Mouse (Mus musculus) CH12.LX (cell line): ENCODE data around the gene Cdsn. TPM values are rescaled to one million over a fixed set of nuclear protein-coding genes. Genes with fewer than 3 reads are reported as not detected.

Experiments
- DNase-seq: peaks from one replicate; pipeline ENCODE4 v3.0.0-alpha.2; 2013; ENCODE audit errors: extremely low read depth
- H3K27ac ChIP-seq: 2 replicates; pipeline ENCODE4 v1.5.1; 2012; ENCODE audit warnings: low read depth, mild to moderate bottlenecking, control low read depth, moderate library complexity; ENCODE audit not compliant: insufficient read depth
- H3K27me3 ChIP-seq: replicated peaks from 2 replicates; pipeline ENCODE3; 2012; ENCODE audit warnings: inconsistent platforms
- H3K36me3 ChIP-seq, 2 experiments: replicated peaks in 1 of 2; 2 replicates each; pipeline versions ENCODE3 to v1.6.1; 2012; ENCODE audit warnings: inconsistent platforms in 1 of 2, low read length in 1 of 2, mild to moderate bottlenecking in 1 of 2, mixed read lengths in 1 of 2, moderate library complexity in 1 of 2; ENCODE audit not compliant: control insufficient read depth in 1 of 2, insufficient read depth in 1 of 2
- H3K4me1 ChIP-seq, 2 experiments: 2 replicates each; pipeline ENCODE4 v1.6.1; 2012; ENCODE audit warnings: inconsistent platforms in 1 of 2, moderate library complexity in 1 of 2; ENCODE audit not compliant: insufficient read depth in 2 of 2, control insufficient read depth in 1 of 2
- H3K4me2 ChIP-seq: 2 replicates; pipeline ENCODE4 v1.6.1; 2012; ENCODE audit warnings: low read depth, mild to moderate bottlenecking, control low read depth; ENCODE audit not compliant: poor library complexity, insufficient read depth, severe bottlenecking
- H3K4me3 ChIP-seq, 3 experiments: fragments of 150-350 bp in 1 of 3; sonication (generic) in 1 of 3; replicated peaks in 1 of 3; 2 replicates each; pipeline versions ENCODE3 to v1.5.1; 2011 to 2012; ENCODE audit warnings: low read depth in 2 of 3, low read length in 2 of 3, mild to moderate bottlenecking in 2 of 3, moderate library complexity in 2 of 3, control low read depth in 1 of 3, improper control_type of control experiment in 1 of 3, inconsistent platforms in 1 of 3, mixed read lengths in 1 of 3; ENCODE audit not compliant: poor library complexity in 1 of 3
- H3K79me2 ChIP-seq: replicated peaks from 2 replicates; pipeline ENCODE4 v1.6.1; 2012; ENCODE audit warnings: mild to moderate bottlenecking, moderate library complexity; ENCODE audit not compliant: control insufficient read depth, poor library complexity, insufficient read depth, severe bottlenecking; ENCODE audit errors: extremely low read depth
- H3K9ac ChIP-seq: 2 replicates; pipeline ENCODE4 v1.6.1; 2012; ENCODE audit warnings: low read depth, mild to moderate bottlenecking, control low read depth, moderate library complexity; ENCODE audit not compliant: insufficient read depth
- H3K9me3 ChIP-seq: replicated peaks from 2 replicates; pipeline ENCODE3; 2012; ENCODE audit warnings: low read length, inconsistent platforms, mixed read lengths
- BHLHE40 ChIP-seq: IDR thresholded peaks from 2 replicates; pipeline ENCODE4 v1.6.1; 2011; ENCODE audit warnings: mild to moderate bottlenecking, low read depth, low read length, improper control_type of control experiment
- CHD2 ChIP-seq: IDR thresholded peaks from 2 replicates; pipeline ENCODE4 v1.6.1; 2011; ENCODE audit warnings: low read length, improper control_type of control experiment
- CTCF ChIP-seq, 2 experiments: IDR thresholded peaks in 1 of 2; conservative IDR thresholded peaks in 1 of 2; 2 replicates each; pipeline ENCODE4 v1.5.1; 2011 to 2012; ENCODE audit warnings: low read depth in 2 of 2, low read length in 2 of 2, improper control_type of control experiment in 1 of 2, inconsistent platforms in 1 of 2, mild to moderate bottlenecking in 1 of 2, moderate library complexity in 1 of 2
- E2F4 ChIP-seq: IDR thresholded peaks from 2 replicates; pipeline ENCODE4 v1.6.1; 2011; ENCODE audit warnings: low read depth, low read length, improper control_type of control experiment; ENCODE audit not compliant: insufficient replicate concordance
- EP300 ChIP-seq: IDR thresholded peaks from 2 replicates; pipeline ENCODE4 v1.6.1; 2011; ENCODE audit warnings: low read length, improper control_type of control experiment
- ETS1 ChIP-seq: conservative IDR thresholded peaks from 2 replicates; pipeline ENCODE4 v1.6.1; 2012; ENCODE audit warnings: low read depth, mild to moderate bottlenecking, inconsistent platforms, low read length, improper control_type of control experiment, moderate library complexity
- GABPA ChIP-seq: IDR thresholded peaks from 2 replicates; pipeline ENCODE4 v1.6.1; 2012; ENCODE audit warnings: low read depth, low read length, improper control_type of control experiment, inconsistent platforms; ENCODE audit not compliant: insufficient replicate concordance
- JUND ChIP-seq: conservative IDR thresholded peaks from 2 replicates; pipeline ENCODE4 v1.6.1; 2011; ENCODE audit warnings: low read depth, low read length, improper control_type of control experiment
- KAT2A ChIP-seq: IDR thresholded peaks from 2 replicates; pipeline ENCODE4 v1.6.1; 2012; ENCODE audit warnings: low read length, improper control_type of control experiment, inconsistent platforms; ENCODE audit not compliant: insufficient replicate concordance
- MAFK ChIP-seq: IDR thresholded peaks from 2 replicates; pipeline ENCODE4 v1.6.1; 2011; ENCODE audit warnings: low read length, improper control_type of control experiment; ENCODE audit not compliant: insufficient replicate concordance
- MEF2A ChIP-seq: IDR thresholded peaks from 2 replicates; pipeline ENCODE4 v1.6.1; 2014; ENCODE audit warnings: low read depth, mild to moderate bottlenecking, inconsistent platforms, low read length, improper control_type of control experiment, borderline replicate concordance
- MXI1 ChIP-seq: IDR thresholded peaks from 2 replicates; pipeline ENCODE4 v1.6.1; 2011; ENCODE audit warnings: mild to moderate bottlenecking, low read depth, low read length, improper control_type of control experiment
- PAX5 ChIP-seq: IDR thresholded peaks from 2 replicates; pipeline ENCODE4 v1.6.1; 2012; ENCODE audit warnings: low read length, inconsistent platforms, mixed read lengths
- RAD21 ChIP-seq: IDR thresholded peaks from 2 replicates; pipeline ENCODE4 v1.6.1; 2011; ENCODE audit warnings: low read depth, mild to moderate bottlenecking, low read length, improper control_type of control experiment, moderate library complexity
- RCOR1 ChIP-seq: conservative IDR thresholded peaks from 2 replicates; pipeline ENCODE4 v1.6.1; 2012; ENCODE audit warnings: low read depth, mild to moderate bottlenecking, inconsistent platforms, low read length, improper control_type of control experiment
- SIN3A ChIP-seq: IDR thresholded peaks from 2 replicates; pipeline ENCODE4 v1.6.1; 2012; ENCODE audit warnings: low read length, improper control_type of control experiment, inconsistent platforms
- SMC3 ChIP-seq: IDR thresholded peaks from 2 replicates; pipeline ENCODE4 v1.6.1; 2011; ENCODE audit warnings: low read depth, low read length, improper control_type of control experiment
- TBP ChIP-seq: conservative IDR thresholded peaks from 2 replicates; pipeline ENCODE4 v1.6.1; 2011; ENCODE audit warnings: low read depth, low read length, improper control_type of control experiment
- USF1 ChIP-seq: IDR thresholded peaks from 2 replicates; pipeline ENCODE4 v1.6.1; 2014; ENCODE audit warnings: low read depth, mild to moderate bottlenecking, inconsistent platforms, low read length, improper control_type of control experiment
- USF2 ChIP-seq: conservative IDR thresholded peaks from 2 replicates; pipeline ENCODE4 v1.6.1; 2011; ENCODE audit warnings: low read depth, low read length, improper control_type of control experiment
- ZC3H11A ChIP-seq: IDR thresholded peaks from 2 replicates; pipeline ENCODE4 v1.6.1; 2012; ENCODE audit warnings: low read depth, mild to moderate bottlenecking, inconsistent platforms, low read length, improper control_type of control experiment
- ZNF384 ChIP-seq: IDR thresholded peaks from 2 replicates; pipeline ENCODE4 v1.6.1; 2012; ENCODE audit warnings: low read depth, low read length, improper control_type of control experiment, inconsistent platforms
- dilution Hi-C: fragments of 300-500 bp; cut with MboI; formaldehyde crosslinking; loops from 2 replicates; pipeline ENCODE4 v1.14.3; 2020; ENCODE audit warnings: low sequenced_read_pairs; ENCODE audit not compliant: extremely low pct_unique_long_range_greater_than_20kb, extremely low pct_ligation_motif_present
- in situ Hi-C: fragments of 300-500 bp; cut with MboI; formaldehyde crosslinking; loops from 3 replicates; pipeline ENCODE4 v1.14.3; 2019; ENCODE audit warnings: low sequenced_read_pairs, low pct_ligation_motif_present, low pct_unique_long_range_greater_than_20kb, mixed read lengths
- polyA plus RNA-seq: library from polyadenylated mRNA; unstranded; fragments of >175 nt; gene quantifications from 2 replicates; pipeline ENCODE4 v1.2.1, GENCODE M21; 2012; ENCODE audit warnings: low read depth; ENCODE audit not compliant: insufficient read length
- total RNA-seq, 2 experiments: library from RNA; depleted of rRNA; stranded (reverse); fragments of 300-350 nt in 1 of 2; fragments of >200 nt in 1 of 2; gene quantifications; 2 replicates each; pipeline ENCODE4 v1.2.3; 2012 to 2014

Gene Cdsn
- total RNA-seq (2012; rRNA removed) (0.46 and 0.76 TPM in 2 replicates), total RNA-seq (2014; rRNA removed) (0.08 and 0.17 TPM in 2 replicates), polyA plus RNA-seq (1.3 and 1.4 TPM in 2 replicates)

- no peak for TF ChIP-seq RCOR1
- no peak for TF ChIP-seq MXI1
- TF ChIP-seq ZNF384: no peak
- no peak for TF ChIP-seq TBP
- TF ChIP-seq BHLHE40: no peak
- TF ChIP-seq MAFK: 0 out of 2 replicates have a peak, but pooled peaks have one; percentile 41
- no peak for TF ChIP-seq KAT2A
- no peak for TF ChIP-seq USF2
- H3K79me2 ChIP-seq: no peaks in the 10 kb centered on the region
- H3K27ac ChIP-seq: peak within 1 kb of the TSS; percentile 47
- in situ Hi-C loops (loop anchor here (5.0 kb wide), 1 partner anchor 35 kb away; the partner anchor contains the start of genes Cchcr1 and Tcf19), dilution Hi-C loops (no loop called here)
- H3K4me3 ChIP-seq: peak within 1 kb of the TSS in 1 of 3 experiments; percentile 23
- no peak for DNase-seq
- H3K27me3 ChIP-seq: peaks cover 2% of the 10 kb centered on the region
- peaks cover 3% of the 10 kb centered on the region for H3K9me3 ChIP-seq
- H3K4me2 ChIP-seq: no peak within 1 kb of the TSS
- peaks cover 0 to 4% of the 10 kb centered on the region in 2 experiments for H3K36me3 ChIP-seq
- H3K4me1 ChIP-seq: peaks cover 25 to 52% of the 10 kb centered on the region in 2 experiments
- H3K9ac ChIP-seq: peak within 1 kb of the TSS; percentile 15; the same call in 1 of the 2 replicates
Measured at GRCm38 (mm10) chr17:35551881-35552414, at the start of gene Cdsn. Gene Cdsn (plus strand): TSS chr17:35552128.

DNA sequence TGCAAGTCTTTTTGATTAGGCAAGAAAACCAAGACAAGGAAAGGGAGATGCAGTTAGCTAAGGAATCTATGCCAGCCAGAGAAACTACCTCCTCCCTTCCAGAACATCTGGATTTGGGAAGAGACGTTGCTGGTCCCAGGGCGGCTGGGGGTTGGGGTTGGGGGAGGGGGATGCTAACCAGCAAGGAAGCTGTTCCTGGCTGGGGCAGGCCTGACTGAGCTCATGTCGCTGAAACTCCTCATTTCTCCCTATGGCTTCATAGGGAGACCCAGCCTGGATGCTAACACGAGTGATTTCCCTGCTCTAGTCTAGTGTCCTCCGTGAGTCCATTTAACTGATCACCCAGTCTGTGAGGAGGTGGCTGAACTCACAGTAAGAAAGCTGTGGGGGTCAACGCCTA, 49.7 kb upstream of the Cdsn start:
- peaks cover 0 to 6% of the 10 kb centered on the region in 2 experiments; a peak in 1 of 4 replicates for H3K4me1 ChIP-seq
- no peaks in the 10 kb centered on the region for H3K36me3 ChIP-seq
- no peaks in the 10 kb centered on the region for H3K9me3 ChIP-seq
- no peak overlapping the region for H3K27ac ChIP-seq
- no peak for DNase-seq
- peaks cover 9% of the 10 kb centered on the region for H3K27me3 ChIP-seq
- H3K9ac ChIP-seq: no peak overlapping the region
- in situ Hi-C loops (no loop called here), dilution Hi-C loops (no loop called here)
- TF ChIP-seq MXI1: no peak
- no peak for TF ChIP-seq MEF2A
- TF ChIP-seq KAT2A: no peak
- no peak for TF ChIP-seq JUND
- TF ChIP-seq BHLHE40: no peak
- TF ChIP-seq PAX5: no peak
- no peak for TF ChIP-seq GABPA
- no peak for TF ChIP-seq RCOR1
- TF ChIP-seq TBP: no peak
- no peak for TF ChIP-seq USF1
- no peak for TF ChIP-seq EP300
- no peak for TF ChIP-seq CHD2
- TF ChIP-seq CTCF (conservative IDR thresholded peaks at IDR 0.05 in 1 of 2, IDR thresholded peaks at IDR 0.05 in 1 of 2; ENCODE audit: low read depth in 2 of 2, low read length in 2 of 2): no peak
- TF ChIP-seq E2F4: no peak
- TF ChIP-seq ZC3H11A: no peak
- TF ChIP-seq RAD21: no peak
- TF ChIP-seq ETS1: no peak
- TF ChIP-seq SIN3A: no peak
- TF ChIP-seq USF2: no peak
- no peak for TF ChIP-seq SMC3
- no peak overlapping the region for H3K4me2 ChIP-seq
- H3K79me2 ChIP-seq: no peaks in the 10 kb centered on the region
- H3K4me3 ChIP-seq: no peak overlapping the region
